Mouse (Mus musculus): ENCODE results near the gene Cdc14a. TPM values are rescaled to one million over a fixed set of nuclear protein-coding genes. Genes with fewer than 3 reads are reported as not detected.

Cdc14a gene
- total RNA-seq (2021), result 14.3 and 18.3 TPM in 2 replicates
- long read RNA-seq, full-length matches to known transcripts, result 1 of 6 reads
- long read RNA-seq, partial matches to known transcripts, result 1 of 6 reads
- long read RNA-seq, other reads (novel, unspliced or antisense), result 4 of 6 reads

GRCm38 (mm10) chr3:116423353-116424159 is at the start of gene Cdc14a:
Gene Cdc14a, minus strand, starts transcription at chr3:116424032.
- DNase-seq, result peak; percentile 80

- DNase-seq, result no peak
Measured at GRCm38 (mm10) chr3:116465709-116466108, 41.9 kb upstream of the Cdc14a start.

- no peak for DNase-seq
Measured at GRCm38 (mm10) chr3:116464318-116464717, 40.5 kb upstream of the Cdc14a start.

GRCm38 (mm10) chr3:116461053-116461452 is 37.2 kb upstream of the Cdc14a start:
- DNase-seq, result no peak

- DNase-seq, result no peak
Measured at GRCm38 (mm10) chr3:116454529-116454928, 30.7 kb upstream of the Cdc14a start.

GRCm38 (mm10) chr3:116450741-116451140 is 26.9 kb upstream of the Cdc14a start:
- DNase-seq, result no peak

GRCm38 (mm10) chr3:116444327-116444726 is 20.5 kb upstream of the Cdc14a start:
- no peak for DNase-seq

GRCm38 (mm10) chr3:116442788-116443187 is 19.0 kb upstream of the Cdc14a start:
- DNase-seq, result no peak

- DNase-seq, result no peak
Measured at GRCm38 (mm10) chr3:116441518-116442205, 17.8 kb upstream of the Cdc14a start.

- no peak for DNase-seq
Measured at GRCm38 (mm10) chr3:116440066-116440997, 16.5 kb upstream of the Cdc14a start.

GRCm38 (mm10) chr3:116436811-116437601 is 13.2 kb upstream of the Cdc14a start:
- DNase-seq, result no peak

- DNase-seq, result no peak
Measured at GRCm38 (mm10) chr3:116436113-116436512, 12.3 kb upstream of the Cdc14a start.

- DNase-seq, result no peak
Measured at GRCm38 (mm10) chr3:116434757-116435156, 10.9 kb upstream of the Cdc14a start.

- DNase-seq, result no peak
Measured at GRCm38 (mm10) chr3:116425901-116426300, 2.1 kb upstream of the Cdc14a start.

GRCm38 (mm10) chr3:116424973-116425284 is 1.1 kb upstream of the Cdc14a start:
- peak; percentile 80 for DNase-seq

GRCm38 (mm10) chr3:116424160-116424972 is 534 bp upstream of the Cdc14a start:
- no peak for DNase-seq

- DNase-seq, result peak; percentile 59
Measured at GRCm38 (mm10) chr3:116422795-116423352, 958 bp downstream of the Cdc14a start.

GRCm38 (mm10) chr3:116422074-116422473 is 1.8 kb downstream of the Cdc14a start:
- no peak for DNase-seq

- DNase-seq, result no peak
Measured at GRCm38 (mm10) chr3:116421121-116421520, 2.7 kb downstream of the Cdc14a start.

GRCm38 (mm10) chr3:116419791-116420190 is 4.0 kb downstream of the Cdc14a start:
- no peak for DNase-seq
